Mouse (Mus musculus): Measurements from ENCODE around the gene Aldh1l1. TPM values are rescaled to one million over a fixed set of nuclear protein-coding genes. Genes with fewer than 3 reads are reported as not detected.
A peak's percentile ranks its signal among the peaks of the same experiment; 100 is the strongest.

The Aldh1l1 gene
- polyA plus RNA-seq, 1 experiment from 2014 or later = 4.1 TPM

DNA sequence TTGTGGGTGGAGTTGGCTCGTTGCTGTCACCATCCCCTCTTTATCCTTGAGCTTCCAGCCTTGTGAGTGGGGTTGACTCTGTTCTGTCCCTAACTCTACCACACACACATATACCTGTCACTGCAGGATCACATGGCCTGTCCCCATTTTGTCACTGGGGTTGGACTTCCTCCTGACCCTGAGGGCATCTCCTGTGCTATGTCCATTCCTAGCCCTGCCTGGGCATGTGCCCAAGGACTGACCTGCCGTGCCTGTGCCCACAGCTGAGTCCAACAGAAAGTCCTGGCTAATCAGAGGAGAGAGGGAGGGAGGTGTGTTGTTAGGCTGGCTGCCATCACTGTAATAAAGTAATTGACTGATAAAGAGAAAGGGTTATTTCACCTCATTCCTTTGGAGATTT lies 58.2 kb downstream of the Aldh1l1 start:
- WGBS = 80% methylated on average over 2 of the region's 2 CpGs
- Histone ChIP-seq H3K27ac (ENCODE audit: low read depth, low read length) (no peak overlapping the region), H3K9ac (ENCODE audit: low read length) (no peak overlapping the region), H3K27me3 (ENCODE audit: control insufficient read depth, insufficient read depth, low read length) (no peaks in the 10 kb centered on the region), H3K36me3 (ENCODE audit: control insufficient read depth, insufficient read depth, low read length) (no peaks in the 10 kb centered on the region), H3K4me1 (ENCODE audit: control insufficient read depth, insufficient read depth, low read length) (peaks cover 16% of the 10 kb centered on the region), H3K4me2 (no peak overlapping the region), H3K4me3 (ENCODE audit: low read depth, low read length) (no peak overlapping the region), H3K9me3 (ENCODE audit: control insufficient read depth, low read length) (no peaks in the 10 kb centered on the region)
- DNase-seq (ENCODE audit: low spot score, missing footprints) (no peak), ATAC-seq (ENCODE audit: low FRiP score) (no peak)

DNA sequence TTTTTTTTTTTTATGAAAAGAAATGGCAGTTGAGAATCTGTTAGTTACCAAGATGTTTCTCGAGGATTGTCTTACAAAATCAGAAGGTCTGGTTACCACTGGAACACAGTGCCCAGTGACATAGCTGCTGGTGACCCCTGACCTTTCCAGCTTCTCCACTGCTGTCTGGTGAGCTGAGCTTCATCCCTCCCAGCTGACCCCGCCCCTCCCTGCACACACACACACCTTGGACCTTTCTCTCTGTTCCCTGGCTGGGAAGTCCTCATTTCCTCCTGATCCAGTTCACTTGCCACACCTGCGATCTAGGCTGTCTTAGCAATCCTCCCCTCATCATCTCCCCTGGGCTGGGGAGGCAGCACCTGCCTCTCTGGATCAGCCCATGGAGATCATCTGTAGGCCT lies 60.0 kb downstream of the Aldh1l1 start:
- Histone ChIP-seq H3K27ac (ENCODE audit: low read depth, low read length) (no peak overlapping the region), H3K4me1 (ENCODE audit: control insufficient read depth, insufficient read depth, low read length) (peaks cover 11% of the 10 kb centered on the region), H3K27me3 (ENCODE audit: control insufficient read depth, insufficient read depth, low read length) (no peaks in the 10 kb centered on the region), H3K9me3 (ENCODE audit: control insufficient read depth, low read length) (no peaks in the 10 kb centered on the region), H3K36me3 (ENCODE audit: control insufficient read depth, insufficient read depth, low read length) (no peaks in the 10 kb centered on the region), H3K4me3 (ENCODE audit: low read depth, low read length) (no peak overlapping the region), H3K4me2 (no peak overlapping the region), H3K9ac (ENCODE audit: low read length) (no peak overlapping the region)
- WGBS = 81% methylated on average over 3 of the region's 3 CpGs
- DNase-seq (ENCODE audit: low spot score, missing footprints) = no peak
- ATAC-seq (ENCODE audit: low FRiP score) = no peak

DNA sequence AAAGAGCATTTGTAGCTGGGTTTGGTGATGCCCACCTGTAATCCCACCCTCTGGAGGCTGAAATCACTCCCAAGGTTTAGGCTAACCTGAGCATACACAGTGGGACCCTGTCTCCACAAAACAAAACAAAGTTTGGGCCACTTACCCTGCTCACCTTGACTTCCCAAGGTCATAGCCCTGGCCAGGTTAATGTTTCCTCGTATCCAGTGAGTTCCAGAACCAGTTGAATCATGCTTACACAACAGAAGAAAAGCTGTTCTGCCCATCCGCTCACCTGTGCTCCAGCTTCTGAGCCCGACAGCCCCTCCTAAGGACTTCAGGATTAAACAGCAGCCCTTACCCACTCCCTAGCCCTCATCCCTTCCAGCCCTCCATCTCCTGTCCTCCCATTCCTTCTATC lies 60.8 kb downstream of the Aldh1l1 start:
- ATAC-seq (ENCODE audit: low FRiP score) (no peak), DNase-seq (ENCODE audit: low spot score, missing footprints) (no peak)
- WGBS = 72% methylated on average over 3 of the region's 3 CpGs
- no peak overlapping the region for H3K4me2 ChIP-seq
- H3K4me3 ChIP-seq (ENCODE audit: low read depth, low read length) = no peak overlapping the region
- no peak overlapping the region for H3K27ac ChIP-seq (ENCODE audit: low read depth, low read length)
- no peaks in the 10 kb centered on the region for H3K9me3 ChIP-seq (ENCODE audit: control insufficient read depth, low read length)
- no peaks in the 10 kb centered on the region for H3K36me3 ChIP-seq (ENCODE audit: control insufficient read depth, insufficient read depth, low read length)
- H3K27me3 ChIP-seq (ENCODE audit: control insufficient read depth, insufficient read depth, low read length) = no peaks in the 10 kb centered on the region
- H3K9ac ChIP-seq (ENCODE audit: low read length) = no peak overlapping the region
- peaks cover 4% of the 10 kb centered on the region; the same call in 1 of the 2 replicates for H3K4me1 ChIP-seq (ENCODE audit: control insufficient read depth, insufficient read depth, low read length)

DNA sequence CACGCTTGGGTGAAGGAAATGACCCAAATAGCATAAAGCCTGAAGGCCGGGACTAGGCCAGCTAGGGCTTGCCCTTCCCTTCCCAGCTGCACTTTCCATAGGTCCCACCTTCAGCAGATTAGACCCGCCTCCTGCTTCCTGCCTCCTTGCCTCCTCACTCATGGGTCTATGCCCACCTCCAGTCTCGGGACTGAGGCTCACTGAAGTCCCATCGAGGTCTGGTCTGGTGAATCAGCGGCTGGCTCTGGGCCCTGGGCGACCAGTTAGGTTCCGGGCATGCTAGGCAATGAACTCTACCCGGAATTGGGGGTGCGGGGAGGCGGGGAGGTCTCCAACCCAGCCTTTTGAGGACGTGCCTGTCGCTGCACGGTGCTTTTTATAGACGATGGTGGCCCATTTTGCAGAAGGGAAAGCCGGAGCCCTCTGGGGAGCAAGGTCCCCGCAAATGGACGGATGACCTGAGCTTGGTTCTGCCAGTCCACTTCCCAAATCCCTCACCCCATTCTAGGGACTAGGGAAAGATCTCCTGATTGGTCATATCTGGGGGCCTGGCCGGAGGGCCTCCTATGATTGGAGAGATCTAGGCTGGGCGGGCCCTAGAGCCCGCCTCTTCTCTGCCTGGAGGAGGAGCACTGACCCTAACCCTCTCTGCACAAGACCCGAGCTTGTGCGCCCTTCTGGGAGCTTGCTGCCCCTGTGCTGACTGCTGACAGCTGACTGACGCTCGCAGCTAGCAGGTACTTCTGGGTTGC lies 64.1 kb downstream of the Aldh1l1 start:
- H3K36me3 ChIP-seq (ENCODE audit: control insufficient read depth, insufficient read depth, low read length) = no peaks in the 10 kb centered on the region
- peak; percentile 90 for ATAC-seq (ENCODE audit: low FRiP score)
- no peaks in the 10 kb centered on the region for H3K9me3 ChIP-seq (ENCODE audit: control insufficient read depth, low read length)
- no peak overlapping the region for H3K27ac ChIP-seq (ENCODE audit: low read depth, low read length)
- peak overlapping the region; percentile 12 for H3K4me3 ChIP-seq (ENCODE audit: low read depth, low read length)
- peak; percentile 87 for DNase-seq (ENCODE audit: low spot score, missing footprints)
- peak overlapping the region; percentile 31 for H3K4me2 ChIP-seq
- H3K4me1 ChIP-seq (ENCODE audit: control insufficient read depth, insufficient read depth, low read length) = 0 out of 2 replicates have a peak, but pooled peaks cover 3% of the 10 kb centered on the region
- 13% methylated on average over 25 of the region's 25 CpGs for WGBS
- no peaks in the 10 kb centered on the region for H3K27me3 ChIP-seq (ENCODE audit: control insufficient read depth, insufficient read depth, low read length)
- no peak overlapping the region for H3K9ac ChIP-seq (ENCODE audit: low read length)

DNA sequence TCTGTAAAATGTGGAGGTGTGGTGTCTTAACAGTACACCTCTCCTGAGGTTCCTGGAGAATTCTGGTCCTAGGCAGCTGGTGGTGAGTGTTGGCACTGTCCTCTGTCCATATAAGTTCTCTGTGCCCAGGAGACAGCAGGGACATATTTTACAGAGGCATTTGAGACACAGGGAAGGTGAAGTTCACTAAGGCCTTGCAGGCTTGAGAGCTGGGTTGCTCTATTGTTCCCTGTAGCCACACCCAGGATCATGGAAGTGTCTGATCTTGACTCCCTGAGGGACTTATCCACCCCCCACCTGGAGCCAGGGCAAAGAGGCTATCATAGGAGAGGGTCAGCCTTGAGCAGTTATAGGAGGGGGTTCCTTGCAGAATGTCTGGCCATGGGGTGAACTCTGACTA lies 65.0 kb downstream of the Aldh1l1 start:
- ATAC-seq (ENCODE audit: low FRiP score) = no peak
- H3K36me3 ChIP-seq (ENCODE audit: control insufficient read depth, insufficient read depth, low read length) = no peaks in the 10 kb centered on the region
- 0 out of 2 replicates have a peak, but pooled peaks cover 3% of the 10 kb centered on the region for H3K4me1 ChIP-seq (ENCODE audit: control insufficient read depth, insufficient read depth, low read length)
- H3K9ac ChIP-seq (ENCODE audit: low read length) = no peak overlapping the region
- no peak overlapping the region for H3K27ac ChIP-seq (ENCODE audit: low read depth, low read length)
- no peak for DNase-seq (ENCODE audit: low spot score, missing footprints)
- no peaks in the 10 kb centered on the region for H3K9me3 ChIP-seq (ENCODE audit: control insufficient read depth, low read length)
- no peaks in the 10 kb centered on the region for H3K27me3 ChIP-seq (ENCODE audit: control insufficient read depth, insufficient read depth, low read length)
- H3K4me3 ChIP-seq (ENCODE audit: low read depth, low read length) = no peak overlapping the region
- no peak overlapping the region; the same call in 1 of the 2 replicates for H3K4me2 ChIP-seq

DNA sequence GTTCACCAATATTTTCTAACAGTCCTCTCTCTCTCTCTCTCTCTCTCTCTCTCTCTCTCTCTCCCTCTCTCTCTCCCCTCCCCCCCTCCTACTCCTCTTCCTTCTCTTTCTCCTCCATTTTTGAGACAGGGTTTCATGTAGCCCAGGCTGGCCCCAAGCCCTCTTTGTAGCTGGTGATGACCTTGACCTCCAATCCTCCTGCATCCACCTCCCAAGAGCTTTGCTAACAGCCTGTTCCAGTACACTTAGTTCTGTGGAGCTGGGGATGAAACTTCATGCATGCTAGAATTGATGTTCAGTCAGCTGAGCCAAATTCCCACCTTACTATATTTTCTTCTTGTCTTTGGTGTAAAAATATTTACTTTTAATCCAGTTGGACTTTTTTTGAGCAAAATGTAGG lies 67.0 kb downstream of the Aldh1l1 start:
- no peak for DNase-seq (ENCODE audit: low spot score, missing footprints)
- H3K4me2 ChIP-seq = no peak overlapping the region

GRCm38 (mm10) chr6:90553682-90554081 lies 67.5 kb downstream of the Aldh1l1 start:
- Histone ChIP-seq H3K27ac (ENCODE audit: low read depth, low read length) (no peak overlapping the region), H3K27me3 (ENCODE audit: control insufficient read depth, insufficient read depth, low read length) (no peaks in the 10 kb centered on the region), H3K4me1 (ENCODE audit: control insufficient read depth, insufficient read depth, low read length) (0 out of 2 replicates have a peak, but pooled peaks cover 3% of the 10 kb centered on the region), H3K36me3 (ENCODE audit: control insufficient read depth, insufficient read depth, low read length) (no peaks in the 10 kb centered on the region), H3K4me3 (ENCODE audit: low read depth, low read length) (no peak overlapping the region), H3K9me3 (ENCODE audit: control insufficient read depth, low read length) (no peaks in the 10 kb centered on the region), H3K4me2 (no peak overlapping the region), H3K9ac (ENCODE audit: low read length) (no peak overlapping the region)
- no peak for DNase-seq (ENCODE audit: low spot score, missing footprints)
- ATAC-seq (ENCODE audit: low FRiP score) = no peak
- WGBS = 88% methylated on average over 5 of the region's 5 CpGs

More for the DNA sequence above, 67.0 kb downstream of the Aldh1l1 start:
- H3K27me3 ChIP-seq (ENCODE audit: control insufficient read depth, insufficient read depth, low read length) = no peaks in the 10 kb centered on the region
- no peak overlapping the region for H3K9ac ChIP-seq (ENCODE audit: low read length)
- no peak overlapping the region for H3K27ac ChIP-seq (ENCODE audit: low read depth, low read length)
- no peak overlapping the region for H3K4me3 ChIP-seq (ENCODE audit: low read depth, low read length)
- no peaks in the 10 kb centered on the region for H3K9me3 ChIP-seq (ENCODE audit: control insufficient read depth, low read length)
- no peaks in the 10 kb centered on the region for H3K36me3 ChIP-seq (ENCODE audit: control insufficient read depth, insufficient read depth, low read length)
- ATAC-seq (ENCODE audit: low FRiP score) = no peak
- H3K4me1 ChIP-seq (ENCODE audit: control insufficient read depth, insufficient read depth, low read length) = 0 out of 2 replicates have a peak, but pooled peaks cover 3% of the 10 kb centered on the region

- Histone ChIP-seq H3K27me3 (ENCODE audit: control insufficient read depth, insufficient read depth, low read length) (no peaks in the 10 kb centered on the region), H3K4me3 (ENCODE audit: low read depth, low read length) (no peak overlapping the region), H3K36me3 (ENCODE audit: control insufficient read depth, insufficient read depth, low read length) (no peaks in the 10 kb centered on the region), H3K9ac (ENCODE audit: low read length) (no peak overlapping the region), H3K27ac (ENCODE audit: low read depth, low read length) (no peak overlapping the region), H3K4me1 (ENCODE audit: control insufficient read depth, insufficient read depth, low read length) (peaks cover 5% of the 10 kb centered on the region; the same call in 1 of the 2 replicates), H3K9me3 (ENCODE audit: control insufficient read depth, low read length) (no peaks in the 10 kb centered on the region), H3K4me2 (no peak overlapping the region)
- ATAC-seq (ENCODE audit: low FRiP score) (no peak), DNase-seq (ENCODE audit: low spot score, missing footprints) (no peak)
- WGBS = 70% methylated on average over 2 of the region's 2 CpGs
Measured at GRCm38 (mm10) chr6:90556534-90557058, 70.4 kb downstream of the Aldh1l1 start.

GRCm38 (mm10) chr6:90557077-90557476 lies 70.8 kb downstream of the Aldh1l1 start:
- Histone ChIP-seq H3K4me3 (ENCODE audit: low read depth, low read length) (no peak overlapping the region), H3K36me3 (ENCODE audit: control insufficient read depth, insufficient read depth, low read length) (no peaks in the 10 kb centered on the region), H3K9me3 (ENCODE audit: control insufficient read depth, low read length) (no peaks in the 10 kb centered on the region), H3K27ac (ENCODE audit: low read depth, low read length) (no peak overlapping the region), H3K27me3 (ENCODE audit: control insufficient read depth, insufficient read depth, low read length) (no peaks in the 10 kb centered on the region), H3K4me2 (no peak overlapping the region), H3K9ac (ENCODE audit: low read length) (no peak overlapping the region), H3K4me1 (ENCODE audit: control insufficient read depth, insufficient read depth, low read length) (peaks cover 5% of the 10 kb centered on the region; the same call in 1 of the 2 replicates)
- DNase-seq (ENCODE audit: low spot score, missing footprints) (no peak), ATAC-seq (ENCODE audit: low FRiP score) (no peak)
- WGBS = 90% methylated on average over 7 of the region's 7 CpGs

Measured in midbrain, embryonic 11.5 days (tissue).